Mouse (Mus musculus): Measurements from ENCODE around the gene Lamc1.

- TF ChIP-seq CTCF (IDR thresholded peaks at IDR 0.05; ENCODE audit: insufficient read depth, low read length) (no peak), POLR2A (IDR thresholded peaks at IDR 0.05; ENCODE audit: borderline replicate concordance, extremely low read depth, low read depth, low read length) (no peak)
Measured at GRCm38 (mm10) chr1:153274611-153275010, 58.0 kb downstream of the Lamc1 start.
